Mouse (Mus musculus) liver, embryonic 15.5 days (tissue): ENCODE results near the gene Stard3. TPM values are rescaled to one million over a fixed set of nuclear protein-coding genes. Genes with fewer than 3 reads are reported as not detected.

Source experiments
- ATAC-seq: fragments of 200-750 bp; cut with Nextera tagmentation; 2 replicates; pipeline ENCODE4 v1.8.0; 2017; ENCODE audit warnings: moderate number of reproducible peaks, mild to moderate bottlenecking, moderate library complexity; ENCODE audit not compliant: insufficient read depth
- H3K27ac ChIP-seq: fragments of 300-500 bp; sonication (generic); replicated peaks from 2 replicates; pipeline ENCODE4 v1.5.1; 2015; ENCODE audit warnings: mild to moderate bottlenecking, inconsistent platforms
- H3K27me3 ChIP-seq: fragments of 300-500 bp; sonication (generic); 2 replicates; pipeline ENCODE4 v1.6.1; 2015; ENCODE audit warnings: mild to moderate bottlenecking, inconsistent platforms
- H3K36me3 ChIP-seq: fragments of 300-500 bp; sonication (generic); replicated peaks from 2 replicates; pipeline ENCODE4 v1.6.1; 2015; ENCODE audit warnings: moderate library complexity, mild to moderate bottlenecking, inconsistent platforms
- H3K4me1 ChIP-seq: fragments of 300-500 bp; sonication (generic); replicated peaks from 2 replicates; pipeline ENCODE4 v1.6.1; 2015; ENCODE audit warnings: inconsistent platforms
- H3K4me2 ChIP-seq: fragments of 300-500 bp; sonication (generic); 2 replicates; pipeline ENCODE4 v1.6.1; 2015; ENCODE audit warnings: moderate library complexity, mild to moderate bottlenecking, inconsistent platforms
- H3K4me3 ChIP-seq: fragments of 300-500 bp; sonication (generic); replicated peaks from 2 replicates; pipeline ENCODE4 v1.5.1; 2015; ENCODE audit warnings: mild to moderate bottlenecking, inconsistent platforms
- H3K9ac ChIP-seq: fragments of 300-500 bp; sonication (generic); 2 replicates; pipeline ENCODE4 v1.6.1; 2015; ENCODE audit warnings: moderate library complexity, mild to moderate bottlenecking, inconsistent platforms
- H3K9me3 ChIP-seq: fragments of 300-500 bp; sonication (generic); replicated peaks from 2 replicates; pipeline ENCODE4 v1.6.1; 2016; ENCODE audit warnings: inconsistent platforms
- WGBS: fragments of 180-500 bp; shearing (Covaris S2); methylation state at CpG from one replicate; pipeline ENCODE4 v1.1.7; 2015; ENCODE audit warnings: mixed read lengths; ENCODE audit not compliant: insufficient replicate concordance; 5-methylcytosine and 5-hydroxymethylcytosine counted together
- polyA plus RNA-seq: library from polyadenylated mRNA; unstranded; fragments of >200 nt; fragmentation: Nextera tagmentation; extraction: Ambion mirVana; gene quantifications from 2 replicates; pipeline ENCODE4 v1.2.1, GENCODE M21; 2015

Stard3 gene
- polyA plus RNA-seq, 1 experiment from 2014 or later = 16.4 TPM

GRCm38 (mm10) chr11:98408872-98409271 is 50.7 kb downstream of the Stard3 start:
- Histone ChIP-seq H3K36me3 (no peaks in the 10 kb centered on the region), H3K4me2 (no peak overlapping the region), H3K4me1 (peaks cover 13% of the 10 kb centered on the region; the same call in 1 of the 2 replicates), H3K9me3 (no peaks in the 10 kb centered on the region), H3K9ac (no peak overlapping the region), H3K4me3 (no peak overlapping the region), H3K27ac (no peak overlapping the region), H3K27me3 (peaks cover 64% of the 10 kb centered on the region)
- 44% methylated on average over 8 of the region's 8 CpGs for WGBS
- ATAC-seq = no peak

- Histone ChIP-seq H3K4me1 (peaks cover 13% of the 10 kb centered on the region; the same call in 1 of the 2 replicates), H3K4me2 (no peak overlapping the region), H3K27ac (no peak overlapping the region), H3K27me3 (peaks cover 68% of the 10 kb centered on the region), H3K9ac (no peak overlapping the region), H3K4me3 (no peak overlapping the region), H3K36me3 (no peaks in the 10 kb centered on the region), H3K9me3 (no peaks in the 10 kb centered on the region)
- ATAC-seq = no peak
- 5% methylated on average over 10 of the region's 10 CpGs for WGBS
These were observed 51.2 kb downstream of the Stard3 start for GRCm38 (mm10) chr11:98409341-98409822.

- Histone ChIP-seq H3K9me3 (no peaks in the 10 kb centered on the region), H3K27me3 (peaks cover 81% of the 10 kb centered on the region), H3K36me3 (no peaks in the 10 kb centered on the region), H3K4me1 (peaks cover 13% of the 10 kb centered on the region; the same call in 1 of the 2 replicates), H3K4me2 (peak within 1 kb of the TSS; percentile 63), H3K27ac (peak within 1 kb of the TSS; percentile 29; the same call in 1 of the 2 replicates), H3K4me3 (peak within 1 kb of the TSS; percentile 58), H3K9ac (peak within 1 kb of the TSS; percentile 30; the same call in 1 of the 2 replicates)
- WGBS = under 1% methylated on average over 46 of the region's 49 CpGs
- peak; percentile 58 for ATAC-seq
These were observed 54.2 kb downstream of the Stard3 start, which contains the start of gene Erbb2 for GRCm38 (mm10) chr11:98412273-98412796. Gene Erbb2 (plus strand): TSS chr11:98412470.

- H3K9me3 ChIP-seq = no peaks in the 10 kb centered on the region
- under 1% methylated on average over 40 of the region's 40 CpGs for WGBS
- peak overlapping the region; percentile 58 for H3K4me3 ChIP-seq
- peak overlapping the region; percentile 30; the same call in 1 of the 2 replicates for H3K9ac ChIP-seq
- H3K36me3 ChIP-seq = no peaks in the 10 kb centered on the region
- ATAC-seq = peak; percentile 22; the same call in 1 of the 2 replicates
- peak overlapping the region; percentile 63 for H3K4me2 ChIP-seq
- H3K27me3 ChIP-seq = peaks cover 81% of the 10 kb centered on the region
- peak overlapping the region; percentile 29; the same call in 1 of the 2 replicates for H3K27ac ChIP-seq
- peaks cover 13% of the 10 kb centered on the region; the same call in 1 of the 2 replicates for H3K4me1 ChIP-seq
These were observed 54.7 kb downstream of the Stard3 start for GRCm38 (mm10) chr11:98412797-98413301.

- H3K36me3 ChIP-seq = no peaks in the 10 kb centered on the region
- H3K9ac ChIP-seq = no peak overlapping the region
- peak overlapping the region; percentile 63 for H3K4me2 ChIP-seq
- no peak for ATAC-seq
- peaks cover 13% of the 10 kb centered on the region; the same call in 1 of the 2 replicates for H3K4me1 ChIP-seq
- 24% methylated on average over 7 of the region's 7 CpGs for WGBS
- H3K27me3 ChIP-seq = peaks cover 80% of the 10 kb centered on the region
- H3K27ac ChIP-seq = no peak overlapping the region
- no peaks in the 10 kb centered on the region for H3K9me3 ChIP-seq
- no peak overlapping the region for H3K4me3 ChIP-seq
These were observed 55.6 kb downstream of the Stard3 start for GRCm38 (mm10) chr11:98413731-98414130.

- Histone ChIP-seq H3K4me2 (no peak overlapping the region), H3K4me1 (peaks cover 9% of the 10 kb centered on the region; the same call in 1 of the 2 replicates), H3K9ac (no peak overlapping the region), H3K4me3 (no peak overlapping the region), H3K27ac (no peak overlapping the region), H3K36me3 (no peaks in the 10 kb centered on the region), H3K27me3 (peaks cover 75% of the 10 kb centered on the region), H3K9me3 (no peaks in the 10 kb centered on the region)
- 30% methylated on average over 2 of the region's 2 CpGs for WGBS
- no peak for ATAC-seq
These were observed 56.0 kb downstream of the Stard3 start for GRCm38 (mm10) chr11:98414162-98414561.

- 23% methylated on average over 1 of the region's 1 CpGs for WGBS
- no peaks in the 10 kb centered on the region for H3K9me3 ChIP-seq
- no peak overlapping the region for H3K27ac ChIP-seq
- 0 out of 2 replicates have a peak, but pooled peaks cover 6% of the 10 kb centered on the region for H3K4me1 ChIP-seq
- H3K4me2 ChIP-seq = no peak overlapping the region
- peaks cover 46% of the 10 kb centered on the region for H3K27me3 ChIP-seq
- H3K4me3 ChIP-seq = no peak overlapping the region
- no peak for ATAC-seq
- no peak overlapping the region for H3K9ac ChIP-seq
- H3K36me3 ChIP-seq = no peaks in the 10 kb centered on the region
These were observed 58.9 kb downstream of the Stard3 start for GRCm38 (mm10) chr11:98417074-98417473.

- ATAC-seq = no peak
- Histone ChIP-seq H3K27me3 (peaks cover 34% of the 10 kb centered on the region), H3K27ac (no peak overlapping the region), H3K4me3 (no peak overlapping the region), H3K4me1 (no peaks in the 10 kb centered on the region), H3K9ac (no peak overlapping the region), H3K9me3 (no peaks in the 10 kb centered on the region), H3K4me2 (no peak overlapping the region), H3K36me3 (no peaks in the 10 kb centered on the region)
- 58% methylated on average over 6 of the region's 6 CpGs for WGBS
These were observed 60.1 kb downstream of the Stard3 start for GRCm38 (mm10) chr11:98418273-98418672.

- ATAC-seq = no peak
- Histone ChIP-seq H3K27ac (no peak overlapping the region), H3K36me3 (no peaks in the 10 kb centered on the region), H3K9ac (no peak overlapping the region), H3K4me2 (no peak overlapping the region), H3K27me3 (peaks cover 27% of the 10 kb centered on the region), H3K4me3 (no peak overlapping the region), H3K9me3 (no peaks in the 10 kb centered on the region), H3K4me1 (no peaks in the 10 kb centered on the region)
- WGBS = 61% methylated on average over 10 of the region's 10 CpGs
These were observed 60.9 kb downstream of the Stard3 start for GRCm38 (mm10) chr11:98418939-98419547.

- no peak overlapping the region for H3K27ac ChIP-seq
- ATAC-seq = no peak
These were observed 68.4 kb downstream of the Stard3 start for GRCm38 (mm10) chr11:98426592-98426991.

GRCm38 (mm10) chr11:98428436-98428835 is 70.3 kb downstream of the Stard3 start:
- Histone ChIP-seq H3K36me3 (no peaks in the 10 kb centered on the region), H3K4me2 (no peak overlapping the region), H3K9me3 (no peaks in the 10 kb centered on the region), H3K27me3 (no peaks in the 10 kb centered on the region), H3K27ac (no peak overlapping the region), H3K4me1 (no peaks in the 10 kb centered on the region), H3K4me3 (no peak overlapping the region), H3K9ac (no peak overlapping the region)
- 71% methylated on average over 5 of the region's 5 CpGs for WGBS
- ATAC-seq = no peak

More at GRCm38 (mm10) chr11:98426592-98426991, 68.4 kb downstream of the Stard3 start:
- Histone ChIP-seq H3K36me3 (no peaks in the 10 kb centered on the region), H3K9me3 (no peaks in the 10 kb centered on the region), H3K4me1 (no peaks in the 10 kb centered on the region), H3K4me3 (no peak overlapping the region), H3K4me2 (no peak overlapping the region), H3K9ac (no peak overlapping the region), H3K27me3 (no peaks in the 10 kb centered on the region)
- WGBS = 74% methylated on average over 7 of the region's 7 CpGs
